Mouse (Mus musculus): ENCODE results near the gene 1700020D05Rik. TPM values are rescaled to one million over a fixed set of nuclear protein-coding genes. Genes with fewer than 3 reads are reported as not detected.

1700020D05Rik gene
- polyA plus RNA-seq, 1 experiment from 2014 or later = not detected

- Histone ChIP-seq H3K27me3 (replicated peaks; ENCODE audit: insufficient read depth, low read length) (no peaks in the 10 kb centered on the region), H3K4me2 (replicated peaks; ENCODE audit: low read depth, low read length) (no peak overlapping the region), H3K27ac (ENCODE audit: low read length) (no peak overlapping the region), H3K9me3 (ENCODE audit: low read length) (no peaks in the 10 kb centered on the region), H3K4me1 (ENCODE audit: insufficient read depth, low read depth, low read length) (peaks cover 2% of the 10 kb centered on the region; the same call in 1 of the 2 replicates), H3K4me3 (ENCODE audit: low read depth, low read length) (no peak overlapping the region), H3K36me3 (ENCODE audit: insufficient read depth, low read length) (peaks cover 18% of the 10 kb centered on the region), H3K9ac (replicated peaks; ENCODE audit: low read depth) (no peak overlapping the region)
- no peak for DNase-seq (ENCODE audit: low spot score)
- 84% methylated on average over 10 of the region's 10 CpGs for WGBS
- no peak for ATAC-seq
- TF ChIP-seq CTCF (IDR thresholded peaks at IDR 0.05) (no peak), EP300 (IDR thresholded peaks at IDR 0.05) (no peak)
These were observed 23.6 kb downstream of the 1700020D05Rik start for GRCm38 (mm10) chr19:5480016-5480415.

DNA sequence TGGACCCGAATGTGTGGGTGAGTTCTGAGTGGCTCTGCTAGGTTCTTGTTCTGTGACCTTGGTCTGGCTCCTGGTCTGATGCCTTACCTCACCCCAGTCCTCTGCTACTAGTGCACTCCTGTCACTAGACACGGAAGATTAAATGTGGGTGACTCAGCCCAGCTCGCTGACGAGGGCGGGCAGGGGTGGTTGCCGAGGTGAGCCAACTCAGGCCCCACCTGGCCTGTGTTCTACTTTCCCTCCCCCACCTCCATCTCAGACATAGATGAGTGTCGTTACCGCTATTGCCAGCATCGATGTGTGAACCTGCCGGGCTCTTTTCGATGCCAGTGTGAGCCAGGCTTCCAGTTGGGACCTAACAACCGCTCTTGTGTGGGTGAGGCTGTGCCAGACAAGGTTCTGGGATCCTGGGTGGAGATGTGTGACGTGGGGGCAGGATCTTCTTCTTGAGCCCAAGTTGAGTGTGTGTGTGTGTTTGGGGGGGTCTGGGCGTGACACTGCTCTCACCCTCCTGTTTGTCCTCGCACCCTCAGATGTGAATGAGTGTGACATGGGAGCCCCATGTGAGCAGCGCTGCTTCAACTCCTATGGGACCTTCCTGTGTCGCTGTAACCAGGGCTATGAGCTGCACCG lies 25.8 kb downstream of the 1700020D05Rik start:
- no peak overlapping the region for H3K9ac ChIP-seq (replicated peaks; ENCODE audit: low read depth)
- peaks cover 2% of the 10 kb centered on the region; the same call in 1 of the 2 replicates for H3K4me1 ChIP-seq (ENCODE audit: insufficient read depth, low read depth, low read length)
- no peak overlapping the region for H3K27ac ChIP-seq (ENCODE audit: low read length)
- peaks cover 15% of the 10 kb centered on the region; the same call in 1 of the 2 replicates for H3K36me3 ChIP-seq (ENCODE audit: insufficient read depth, low read length)
- H3K9me3 ChIP-seq (ENCODE audit: low read length) = no peaks in the 10 kb centered on the region
- TF ChIP-seq CTCF (IDR thresholded peaks at IDR 0.05) = no peak
- TF ChIP-seq EP300 (IDR thresholded peaks at IDR 0.05) = no peak
- no peak overlapping the region for H3K4me2 ChIP-seq (replicated peaks; ENCODE audit: low read depth, low read length)
- WGBS = 82% methylated on average over 18 of the region's 18 CpGs
- no peak for ATAC-seq
- no peak for DNase-seq (ENCODE audit: low spot score)
- no peak overlapping the region for H3K4me3 ChIP-seq (ENCODE audit: low read depth, low read length)
- no peaks in the 10 kb centered on the region for H3K27me3 ChIP-seq (replicated peaks; ENCODE audit: insufficient read depth, low read length)

DNA sequence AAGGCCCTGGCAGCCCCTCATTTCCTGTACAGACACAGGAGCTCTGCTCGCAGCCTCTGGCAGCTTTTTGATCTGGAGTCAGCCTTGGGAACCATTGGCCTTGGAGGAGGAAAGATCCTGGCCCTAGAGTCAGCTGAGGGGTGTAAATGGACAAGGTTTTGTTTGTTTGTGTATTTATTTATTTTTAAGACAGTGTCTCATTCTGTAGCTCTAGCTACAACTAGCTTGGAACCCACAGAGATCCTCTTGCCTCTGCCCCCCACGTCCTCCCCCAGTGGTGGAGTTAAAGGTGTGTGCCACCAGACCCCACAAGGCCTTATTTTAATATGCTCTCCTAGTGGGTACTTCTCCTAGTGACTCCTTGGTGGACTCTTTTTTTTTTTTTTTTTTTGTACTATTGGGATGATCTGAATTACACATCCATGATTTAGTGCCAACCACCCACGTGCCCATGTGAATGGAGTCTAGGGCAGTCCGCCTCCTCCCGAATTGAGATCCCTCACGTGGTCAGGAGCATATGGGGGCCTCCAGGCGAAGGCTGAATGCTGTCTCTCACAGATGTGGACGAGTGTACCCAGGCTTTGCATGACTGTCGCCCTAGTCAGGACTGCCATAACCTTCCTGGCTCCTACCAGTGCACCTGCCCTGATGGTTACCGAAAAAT lies 26.5 kb downstream of the 1700020D05Rik start:
- Histone ChIP-seq H3K4me2 (replicated peaks; ENCODE audit: low read depth, low read length) (no peak overlapping the region), H3K27ac (ENCODE audit: low read length) (no peak overlapping the region), H3K36me3 (ENCODE audit: insufficient read depth, low read length) (peaks cover 9% of the 10 kb centered on the region; the same call in 1 of the 2 replicates), H3K4me3 (ENCODE audit: low read depth, low read length) (no peak overlapping the region), H3K9me3 (ENCODE audit: low read length) (no peaks in the 10 kb centered on the region), H3K4me1 (ENCODE audit: insufficient read depth, low read depth, low read length) (peaks cover 2% of the 10 kb centered on the region; the same call in 1 of the 2 replicates), H3K27me3 (replicated peaks; ENCODE audit: insufficient read depth, low read length) (no peaks in the 10 kb centered on the region), H3K9ac (replicated peaks; ENCODE audit: low read depth) (no peak overlapping the region)
- ATAC-seq (no peak), DNase-seq (ENCODE audit: low spot score) (no peak)
- no peak for TF ChIP-seq CTCF (IDR thresholded peaks at IDR 0.05)
- 85% methylated on average over 10 of the region's 10 CpGs for WGBS

DNA sequence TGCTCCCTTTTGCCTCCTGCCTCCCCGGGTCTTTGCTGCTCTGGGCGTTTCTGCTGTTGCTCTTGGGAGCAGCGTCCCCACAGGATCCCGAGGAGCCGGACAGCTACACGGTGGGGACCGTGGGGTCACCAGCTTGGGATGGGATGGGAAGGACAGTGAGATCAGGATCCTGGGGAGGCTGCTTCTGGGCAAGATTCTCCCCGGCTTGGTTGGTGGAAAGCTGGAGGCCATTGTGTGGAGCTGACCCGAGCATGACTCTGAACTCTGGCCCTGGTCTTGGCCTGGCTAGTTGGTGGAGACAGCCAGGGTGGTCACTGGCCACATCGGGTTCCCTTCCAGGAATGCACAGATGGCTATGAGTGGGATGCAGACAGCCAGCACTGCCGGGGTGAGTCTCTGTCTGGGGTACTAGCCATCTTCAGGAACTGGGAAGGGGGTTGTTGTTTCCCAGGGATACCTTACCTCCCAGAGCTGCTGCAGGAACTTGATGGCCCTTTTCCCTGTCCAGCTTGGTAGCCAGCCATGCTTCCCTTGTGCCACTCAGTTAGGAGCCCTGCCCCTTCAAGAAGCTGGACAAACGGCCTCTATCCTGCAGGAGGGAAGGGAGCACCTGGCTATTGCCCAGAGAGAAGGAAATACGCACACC lies 28.4 kb downstream of the 1700020D05Rik start:
- Histone ChIP-seq H3K9me3 (ENCODE audit: low read length) (no peaks in the 10 kb centered on the region), H3K4me3 (ENCODE audit: low read depth, low read length) (peak overlapping the region; percentile 57), H3K4me1 (ENCODE audit: insufficient read depth, low read depth, low read length) (peaks cover 2% of the 10 kb centered on the region; the same call in 1 of the 2 replicates), H3K27me3 (replicated peaks; ENCODE audit: insufficient read depth, low read length) (no peaks in the 10 kb centered on the region), H3K9ac (replicated peaks; ENCODE audit: low read depth) (peak overlapping the region; percentile 64), H3K27ac (ENCODE audit: low read length) (peak overlapping the region; percentile 81), H3K36me3 (ENCODE audit: insufficient read depth, low read length) (0 out of 2 replicates have a peak, but pooled peaks cover 4% of the 10 kb centered on the region), H3K4me2 (replicated peaks; ENCODE audit: low read depth, low read length) (peak overlapping the region; percentile 92)
- DNase-seq (ENCODE audit: low spot score) = no peak
- ATAC-seq = peak; percentile 23
- TF ChIP-seq EP300 (IDR thresholded peaks at IDR 0.05) (no peak), CTCF (IDR thresholded peaks at IDR 0.05) (no peak)
- 15% methylated on average over 13 of the region's 13 CpGs for WGBS

DNA sequence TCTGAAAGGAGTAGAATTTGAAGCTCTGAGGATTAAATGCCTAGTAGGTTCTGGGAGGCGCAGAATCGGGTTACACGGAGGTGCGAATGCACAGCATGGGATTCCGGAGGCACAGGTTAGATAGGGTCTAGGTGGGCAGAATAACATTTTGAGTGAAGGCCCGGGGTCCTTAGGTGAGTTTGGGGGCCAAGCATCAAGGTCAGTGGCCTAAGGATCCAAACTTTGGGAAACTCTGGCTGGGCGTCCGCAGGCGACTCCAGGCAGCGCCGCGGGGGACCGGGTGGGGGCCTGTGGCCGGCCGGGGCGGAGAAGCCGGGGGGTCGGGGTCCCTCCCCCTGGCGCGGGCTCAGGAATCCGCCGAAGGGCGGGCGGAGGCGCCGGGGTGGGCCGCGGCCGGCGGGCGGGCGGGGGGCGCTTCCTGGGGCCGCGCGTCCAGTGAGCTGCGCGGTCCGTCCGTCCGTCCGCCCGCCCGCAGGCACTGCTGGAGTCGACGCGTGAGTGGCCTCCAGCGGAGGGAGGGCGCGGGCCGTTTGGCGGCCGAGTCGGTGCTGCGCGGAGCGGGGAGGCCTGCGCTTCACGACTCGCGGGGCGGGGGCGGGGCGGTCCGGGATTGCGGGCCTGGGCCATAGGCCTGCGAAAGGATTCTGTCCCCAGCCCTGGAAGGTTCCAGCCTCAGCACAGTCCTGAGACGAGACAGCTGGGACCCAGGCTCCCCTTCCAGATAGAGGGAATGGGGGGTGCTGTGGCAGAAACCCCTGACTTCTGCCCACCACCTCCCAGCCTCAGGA lies 29.1 kb downstream of the 1700020D05Rik start:
- H3K27me3 ChIP-seq (replicated peaks; ENCODE audit: insufficient read depth, low read length) = no peaks in the 10 kb centered on the region
- DNase-seq (ENCODE audit: low spot score) (peak; percentile 57), ATAC-seq (peak; percentile 66)
- no peaks in the 10 kb centered on the region for H3K36me3 ChIP-seq (ENCODE audit: insufficient read depth, low read length)
- peak overlapping the region; percentile 81 for H3K27ac ChIP-seq (ENCODE audit: low read length)
- peak overlapping the region; percentile 92 for H3K4me2 ChIP-seq (replicated peaks; ENCODE audit: low read depth, low read length)
- peaks cover 2% of the 10 kb centered on the region; the same call in 1 of the 2 replicates for H3K4me1 ChIP-seq (ENCODE audit: insufficient read depth, low read depth, low read length)
- TF ChIP-seq EP300 (IDR thresholded peaks at IDR 0.05) (no peak), CTCF (IDR thresholded peaks at IDR 0.05) (peak; percentile 34)
- H3K9ac ChIP-seq (replicated peaks; ENCODE audit: low read depth) = peak overlapping the region; percentile 64
- no peaks in the 10 kb centered on the region for H3K9me3 ChIP-seq (ENCODE audit: low read length)
- WGBS = 2% methylated on average over 31 of the region's 68 CpGs
- peak overlapping the region; percentile 57 for H3K4me3 ChIP-seq (ENCODE audit: low read depth, low read length)

All from lung, postnatal 0 days (tissue).